Mouse (Mus musculus) spleen, embryonic (tissue): ENCODE results near the gene Il1r1.

ENCODE experiments used
- CTCF ChIA-PET: fragments of 350-600 bp; sonication (Branson Sonifier 250); formaldehyde crosslinking; loops from one replicate; lab custom pipeline; 2022; lab: Charles Lee

Il1r1 gene

GRCm38 (mm10) chr1:40224539-40225284, at the start of gene Il1r1:
Gene Il1r1, plus strand, starts transcription at chr1:40225080.
- CTCF ChIA-PET = no interaction called here

- CTCF ChIA-PET = no interaction called here
Measured at GRCm38 (mm10) chr1:40175123-40175522, 49.8 kb upstream of the Il1r1 start.

- CTCF ChIA-PET = no interaction called here
Measured at GRCm38 (mm10) chr1:40175797-40176196, 49.1 kb upstream of the Il1r1 start.

GRCm38 (mm10) chr1:40179031-40179430, 45.8 kb upstream of the Il1r1 start:
- CTCF ChIA-PET = no interaction called here

- CTCF ChIA-PET = no interaction called here
Measured at GRCm38 (mm10) chr1:40179493-40179892, 45.4 kb upstream of the Il1r1 start.

GRCm38 (mm10) chr1:40180861-40181260, 44.0 kb upstream of the Il1r1 start:
- CTCF ChIA-PET = no interaction called here

- CTCF ChIA-PET = no interaction called here
Measured at GRCm38 (mm10) chr1:40181716-40182115, 43.2 kb upstream of the Il1r1 start.

GRCm38 (mm10) chr1:40183410-40183809, 41.5 kb upstream of the Il1r1 start:
- CTCF ChIA-PET = no interaction called here

GRCm38 (mm10) chr1:40187961-40188360, 36.9 kb upstream of the Il1r1 start:
- CTCF ChIA-PET = no interaction called here

- CTCF ChIA-PET = no interaction called here
Measured at GRCm38 (mm10) chr1:40190025-40190424, 34.9 kb upstream of the Il1r1 start.

- CTCF ChIA-PET = interaction anchor here (0.6 kb wide), 2 partner anchors 104 to 150 kb away, joined by 6 to 11 read pairs; no protein-coding TSS in a partner anchor
Measured at GRCm38 (mm10) chr1:40190837-40191236, 34.0 kb upstream of the Il1r1 start.

- CTCF ChIA-PET = no interaction called here
Measured at GRCm38 (mm10) chr1:40194279-40194678, 30.6 kb upstream of the Il1r1 start.

- CTCF ChIA-PET = no interaction called here
Measured at GRCm38 (mm10) chr1:40213337-40214159, 11.3 kb upstream of the Il1r1 start.

GRCm38 (mm10) chr1:40217521-40217920, 7.4 kb upstream of the Il1r1 start:
- CTCF ChIA-PET = no interaction called here

- CTCF ChIA-PET = no interaction called here
Measured at GRCm38 (mm10) chr1:40218603-40219002, 6.3 kb upstream of the Il1r1 start.

- CTCF ChIA-PET = no interaction called here
Measured at GRCm38 (mm10) chr1:40220549-40220948, 4.3 kb upstream of the Il1r1 start.

GRCm38 (mm10) chr1:40221864-40222263, 3.0 kb upstream of the Il1r1 start:
- CTCF ChIA-PET = interaction anchor here (0.6 kb wide), 1 partner anchor 120 kb away, joined by 6 read pairs; no protein-coding TSS in a partner anchor

GRCm38 (mm10) chr1:40222680-40223079, 2.2 kb upstream of the Il1r1 start:
- CTCF ChIA-PET = no interaction called here

- CTCF ChIA-PET = no interaction called here
Measured at GRCm38 (mm10) chr1:40223591-40223990, 1.3 kb upstream of the Il1r1 start.

GRCm38 (mm10) chr1:40225580-40225979, 700 bp downstream of the Il1r1 start:
- CTCF ChIA-PET = no interaction called here

- CTCF ChIA-PET = no interaction called here
Measured at GRCm38 (mm10) chr1:40229033-40229432, 4.2 kb downstream of the Il1r1 start.

- CTCF ChIA-PET = no interaction called here
Measured at GRCm38 (mm10) chr1:40229771-40230280, 4.9 kb downstream of the Il1r1 start.

GRCm38 (mm10) chr1:40230336-40230735, 5.5 kb downstream of the Il1r1 start:
- CTCF ChIA-PET = no interaction called here
